Comparison of ENCODE assay signal across 8 mouse cellular contexts in the genomic region with DNA sequence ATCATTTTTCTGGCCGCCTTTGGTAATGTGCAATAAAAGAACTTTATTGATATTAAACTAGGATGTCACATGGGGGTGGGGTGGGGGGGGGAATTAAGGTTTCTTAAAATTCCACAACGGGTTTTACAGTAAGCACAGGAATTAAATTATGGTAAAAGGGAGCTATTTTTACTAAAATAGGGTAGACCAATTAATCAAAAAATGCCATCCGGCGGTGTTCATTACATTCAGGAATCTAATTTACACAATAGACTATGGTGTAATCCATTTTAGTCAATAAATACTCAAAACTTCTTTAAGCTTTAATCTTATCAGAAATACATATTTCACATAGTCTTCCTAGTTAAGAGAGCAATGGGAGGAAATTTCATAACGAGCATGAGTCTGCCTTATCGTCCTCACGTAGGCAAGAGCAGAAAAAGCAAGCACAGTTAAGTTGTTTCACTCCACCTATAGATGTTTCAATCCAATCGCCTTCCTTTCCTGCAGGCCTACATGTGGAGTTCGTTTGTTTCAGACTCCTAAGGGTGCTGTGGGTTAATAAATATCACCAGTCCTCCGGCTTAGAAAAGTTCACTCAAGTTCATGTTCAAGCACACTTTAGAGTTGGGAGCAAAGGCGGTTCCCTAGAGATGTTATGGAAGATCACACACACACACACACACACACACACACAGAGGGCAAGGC. TPM values are rescaled to one million over a fixed set of nuclear protein-coding genes. Genes with fewer than 3 reads are reported as not detected.
DNase-seq lines count a peak whose midpoint lies in the region; ATAC-seq and TF ChIP-seq lines count a peak whose summit lies in the region.

No protein-coding gene starts in this region.

- H3K9ac ChIP-seq in forebrain, embryonic 16.5 days (replicated peaks; ENCODE audit: low read depth, low read length) = peak overlapping the region; percentile 95
- H3K9ac ChIP-seq in liver, postnatal 0 days (replicated peaks) = peak overlapping the region; percentile 84

- H3K79me2 ChIP-seq in C2C12 (ENCODE audit: control insufficient read depth, insufficient read depth) = peaks cover 73% of the 10 kb centered on the region

- no peak for TF ChIP-seq EP300 in liver, postnatal 0 days (IDR thresholded peaks at IDR 0.05; ENCODE audit: low read depth)

- DNase-seq in gastrocnemius, adult 2 months = no peak
- DNase-seq in gastrocnemius, postnatal 14 days = no peak
- no peak for DNase-seq in liver, postnatal 0 days
- DNase-seq in ovary, adult 18-20 months (ENCODE audit: low spot score) = no peak
- DNase-seq in adipocyte (ENCODE audit: low spot score) = no peak
- no peak for DNase-seq in layer of hippocampus, postnatal 36 days

- 23% methylated on average over 11 of the region's 11 CpGs for WGBS in forebrain, embryonic 16.5 days
- WGBS in liver, postnatal 0 days (ENCODE audit: insufficient replicate concordance) = 35% methylated on average over 11 of the region's 11 CpGs

- intact Hi-C loops in gastrocnemius, adult 2 months (cut with DNase I) = loop anchor here (5.0 kb wide), 3 partner anchors 97 to 282 kb away; no protein-coding TSS in a partner anchor
- intact Hi-C loops in gastrocnemius, postnatal 14 days (cut with DNase I; ENCODE audit: low total_unique reads) = loop anchor here (5.0 kb wide), 1 partner anchor 58 kb away; no protein-coding TSS in a partner anchor

- no peaks in the 10 kb centered on the region for H3K9me3 ChIP-seq in forebrain, embryonic 16.5 days (ENCODE audit: control insufficient read depth, low read length)
- H3K9me3 ChIP-seq in liver, postnatal 0 days (ENCODE audit: low read length) = no peaks in the 10 kb centered on the region

- no peak for ATAC-seq in forebrain, embryonic 16.5 days
- ATAC-seq in liver, postnatal 0 days = no peak

- H3K4me2 ChIP-seq in forebrain, embryonic 16.5 days (ENCODE audit: low read length) = peak overlapping the region; percentile 97
- H3K4me2 ChIP-seq in liver, postnatal 0 days (ENCODE audit: low read depth, low read length) = peak overlapping the region; percentile 100

- no peak for TF ChIP-seq CTCF in gastrocnemius, adult 2 months (IDR thresholded peaks at IDR 0.05)
- no peak for TF ChIP-seq CTCF in C2C12 (IDR thresholded peaks at IDR 0.05; ENCODE audit: control insufficient read depth, insufficient read depth, insufficient read length)
- TF ChIP-seq CTCF in liver, postnatal 0 days (IDR thresholded peaks at IDR 0.05; ENCODE audit: low read depth) = no peak

- no peaks in the 10 kb centered on the region for H3K36me3 ChIP-seq in C2C12 (ENCODE audit: control insufficient read depth, insufficient read depth)
- H3K36me3 ChIP-seq in forebrain, embryonic 16.5 days (ENCODE audit: control insufficient read depth, insufficient read depth) = no peaks in the 10 kb centered on the region
- no peaks in the 10 kb centered on the region for H3K36me3 ChIP-seq in liver, postnatal 0 days (replicated peaks; ENCODE audit: insufficient read depth, low read length)

- H3K27me3 ChIP-seq in C2C12 (ENCODE audit: control insufficient read depth, insufficient read depth, insufficient read length) = no peaks in the 10 kb centered on the region
- H3K27me3 ChIP-seq in forebrain, embryonic 16.5 days (replicated peaks; ENCODE audit: control insufficient read depth, insufficient read depth, low read length) = peaks cover 9% of the 10 kb centered on the region; the same call in 1 of the 2 replicates
- H3K27me3 ChIP-seq in liver, postnatal 0 days (ENCODE audit: insufficient read depth, low read length) = peaks cover 15% of the 10 kb centered on the region

- H3K79me3 ChIP-seq in C2C12 (ENCODE audit: low read depth) = peaks cover 60% of the 10 kb centered on the region

- H3K27ac ChIP-seq in gastrocnemius, adult 2 months = no peak overlapping the region
- no peak overlapping the region; the same call in 1 of the 2 replicates for H3K27ac ChIP-seq in forebrain, embryonic 16.5 days (ENCODE audit: low read length)
- 0 out of 2 replicates have a peak overlapping the region, but pooled peaks have one; percentile 36 for H3K27ac ChIP-seq in liver, postnatal 0 days (ENCODE audit: low read depth)

- H3K4me1 ChIP-seq in forebrain, embryonic 16.5 days (replicated peaks; ENCODE audit: control insufficient read depth, insufficient read depth, low read length) = peaks cover 40% of the 10 kb centered on the region
- H3K4me1 ChIP-seq in liver, postnatal 0 days (ENCODE audit: insufficient read depth) = peaks cover 9% of the 10 kb centered on the region

- H3ac ChIP-seq in C2C12 (ENCODE audit: control insufficient read depth, insufficient read length, low read depth) = peak overlapping the region; percentile 81

- peak overlapping the region; percentile 96 for H3K4me3 ChIP-seq in gastrocnemius, adult 2 months
- H3K4me3 ChIP-seq in C2C12 (ENCODE audit: insufficient read depth, poor library complexity, severe bottlenecking) = peak overlapping the region; percentile 84
- peak overlapping the region; percentile 99 for H3K4me3 ChIP-seq in forebrain, embryonic 16.5 days (replicated peaks; ENCODE audit: low read length)
- peak overlapping the region; percentile 99 for H3K4me3 ChIP-seq in liver, postnatal 0 days (ENCODE audit: low read depth, low read length)

TF ChIP-seq in C2C12, 6 proteins besides CTCF, POLR2A, EP300 and RAD21:
- no peak for TF ChIP-seq MYOD1 (IDR thresholded peaks at IDR 0.05; ENCODE audit: control insufficient read depth, insufficient read length, low read depth)
- TF ChIP-seq MYOG (IDR thresholded peaks at IDR 0.05; ENCODE audit: control insufficient read depth, extremely low read depth, insufficient read length) = no peak
- TF ChIP-seq USF1 (IDR thresholded peaks at IDR 0.05; ENCODE audit: low read depth) = no peak
- no peak for TF ChIP-seq MAX (IDR thresholded peaks at IDR 0.05)
- TF ChIP-seq FOSL1 (IDR thresholded peaks at IDR 0.05; ENCODE audit: insufficient read depth, low read length, poor library complexity, severe bottlenecking) = no peak
- TF ChIP-seq CEBPB (IDR thresholded peaks at IDR 0.05; ENCODE audit: low read depth) = no peak
TF ChIP-seq in C2C12: peak in this region for 0.

RNA-seq across cellular contexts. Expression of gene Cux1, which starts 2.5 kb away (rescaled TPM):
- total RNA-seq in gastrocnemius, adult 2 months (2021) = 10 to 100 TPM; 80.9 to 88.2 TPM
- 10 to 100 TPM; 66.0 to 68.2 TPM for total RNA-seq in gastrocnemius, postnatal 14 days (2021)
- polyA plus RNA-seq in C2C12 (2012; fragmentation: generic; extraction: Trizol) = 43.9 TPM
- 138 and 141 TPM in 2 replicates for polyA plus RNA-seq in forebrain, embryonic 16.5 days (2015; fragmentation: Nextera tagmentation; extraction: Ambion mirVana)
- polyA plus RNA-seq in liver, postnatal 0 days (2015; fragmentation: Nextera tagmentation; extraction: Ambion mirVana) = 9.2 and 10.7 TPM in 2 replicates
- total RNA-seq in layer of hippocampus, postnatal 36 days (2021) = 10 to 100 TPM; 36.0 to 38.1 TPM
